Mouse (Mus musculus) kidney, embryonic 14.5 days (tissue): Measurements from ENCODE around the gene Cyb5r4. TPM values are rescaled to one million over a fixed set of nuclear protein-coding genes. Genes with fewer than 3 reads are reported as not detected.

Experiments
- ATAC-seq: fragments of 200-750 bp; cut with Nextera tagmentation; 2 replicates; pipeline ENCODE4 v1.8.0; 2017; ENCODE audit warnings: moderate number of reproducible peaks, mild to moderate bottlenecking, moderate TSS enrichment, moderate library complexity; ENCODE audit not compliant: low FRiP score, low TSS enrichment
- H3K27ac ChIP-seq: fragments of 300-500 bp; sonication (generic); 2 replicates; pipeline ENCODE4 v1.5.1; 2014; ENCODE audit warnings: low read depth, mild to moderate bottlenecking, low read length, moderate library complexity, mixed read lengths
- H3K27me3 ChIP-seq: fragments of 300-500 bp; sonication (generic); 2 replicates; pipeline ENCODE4 v1.6.1; 2014; ENCODE audit warnings: mild to moderate bottlenecking, low read length; ENCODE audit not compliant: control insufficient read depth, insufficient read depth
- H3K36me3 ChIP-seq: fragments of 300-500 bp; sonication (generic); 2 replicates; pipeline ENCODE4 v1.6.1; 2014; ENCODE audit warnings: low read length, mixed read lengths; ENCODE audit not compliant: control insufficient read depth, insufficient read depth
- H3K4me1 ChIP-seq: fragments of 300-500 bp; sonication (generic); 2 replicates; pipeline ENCODE4 v1.6.1; 2014; ENCODE audit warnings: low read length, mixed read lengths; ENCODE audit not compliant: control insufficient read depth, insufficient read depth
- H3K4me2 ChIP-seq: fragments of 300-500 bp; sonication (generic); replicated peaks from 2 replicates; pipeline ENCODE4 v1.6.1; 2014; ENCODE audit warnings: low read depth, mild to moderate bottlenecking, low read length
- H3K4me3 ChIP-seq: fragments of 300-500 bp; sonication (generic); 2 replicates; pipeline ENCODE4 v1.5.1; 2014; ENCODE audit warnings: mild to moderate bottlenecking, low read length
- H3K9ac ChIP-seq: fragments of 300-500 bp; sonication (generic); 2 replicates; pipeline ENCODE4 v1.6.1; 2014; ENCODE audit warnings: low read depth, mild to moderate bottlenecking, low read length, moderate library complexity
- H3K9me3 ChIP-seq: fragments of 300-500 bp; sonication (generic); 2 replicates; pipeline ENCODE4 v1.6.1; 2016; ENCODE audit warnings: low read length; ENCODE audit not compliant: control insufficient read depth
- WGBS: fragments of 180-500 bp; shearing (Covaris S2); extraction: QIAGEN DNeasy Blood & Tissue Kit; methylation state at CpG from one replicate; pipeline ENCODE4 v1.1.7; 2014; 5-methylcytosine and 5-hydroxymethylcytosine counted together
- polyA plus RNA-seq: library from polyadenylated mRNA; unstranded; fragments of >200 nt; fragmentation: Nextera tagmentation; extraction: Ambion mirVana; gene quantifications from 2 replicates; pipeline ENCODE4 v1.2.1, GENCODE M21; 2014

The Cyb5r4 gene
- polyA plus RNA-seq, 1 experiment from 2014 or later, result 70.3 TPM

GRCm38 (mm10) chr9:86985105-86985504 lies 36.7 kb upstream of the Cyb5r4 start:
- Histone ChIP-seq H3K36me3 (no peaks in the 10 kb centered on the region), H3K9me3 (no peaks in the 10 kb centered on the region), H3K27ac (no peak overlapping the region), H3K9ac (no peak overlapping the region), H3K27me3 (no peaks in the 10 kb centered on the region), H3K4me1 (peaks cover 5% of the 10 kb centered on the region; the same call in 1 of the 2 replicates), H3K4me3 (no peak overlapping the region), H3K4me2 (no peak overlapping the region; the same call in 1 of the 2 replicates)
- peak; percentile 37; the same call in 1 of the 2 replicates for ATAC-seq
- 18% methylated on average over 6 of the region's 6 CpGs for WGBS

- Histone ChIP-seq H3K9me3 (no peaks in the 10 kb centered on the region), H3K4me3 (no peak overlapping the region), H3K27me3 (no peaks in the 10 kb centered on the region), H3K4me2 (no peak overlapping the region), H3K27ac (no peak overlapping the region), H3K9ac (no peak overlapping the region), H3K4me1 (peaks cover 5% of the 10 kb centered on the region; the same call in 1 of the 2 replicates), H3K36me3 (no peaks in the 10 kb centered on the region)
- peak; percentile 85 for ATAC-seq
- 12% methylated on average over 7 of the region's 7 CpGs for WGBS
These were observed 35.0 kb upstream of the Cyb5r4 start for GRCm38 (mm10) chr9:86986703-86987296.

GRCm38 (mm10) chr9:86989822-86990221 lies 32.0 kb upstream of the Cyb5r4 start:
- H3K9ac ChIP-seq, result no peak overlapping the region
- H3K36me3 ChIP-seq, result no peaks in the 10 kb centered on the region
- no peak for ATAC-seq
- H3K4me3 ChIP-seq, result no peak overlapping the region
- no peak overlapping the region for H3K4me2 ChIP-seq
- no peaks in the 10 kb centered on the region for H3K9me3 ChIP-seq
- no peaks in the 10 kb centered on the region for H3K27me3 ChIP-seq
- peaks cover 5% of the 10 kb centered on the region; the same call in 1 of the 2 replicates for H3K4me1 ChIP-seq
- no peak overlapping the region for H3K27ac ChIP-seq

- WGBS, result 75% methylated on average over 8 of the region's 8 CpGs
- H3K4me1 ChIP-seq, result no peaks in the 10 kb centered on the region
- H3K9me3 ChIP-seq, result no peaks in the 10 kb centered on the region
- H3K36me3 ChIP-seq, result no peaks in the 10 kb centered on the region
- no peak overlapping the region for H3K27ac ChIP-seq
- H3K4me3 ChIP-seq, result no peak overlapping the region
- H3K4me2 ChIP-seq, result no peak overlapping the region
- no peaks in the 10 kb centered on the region for H3K27me3 ChIP-seq
- no peak overlapping the region for H3K9ac ChIP-seq
- ATAC-seq, result no peak
These were observed 30.1 kb upstream of the Cyb5r4 start for GRCm38 (mm10) chr9:86991758-86992157.

- WGBS, result 19% methylated on average over 3 of the region's 3 CpGs
- Histone ChIP-seq H3K36me3 (no peaks in the 10 kb centered on the region), H3K4me2 (no peak overlapping the region), H3K9me3 (no peaks in the 10 kb centered on the region), H3K9ac (no peak overlapping the region), H3K27me3 (no peaks in the 10 kb centered on the region), H3K4me3 (no peak overlapping the region), H3K27ac (0 out of 2 replicates have a peak overlapping the region, but pooled peaks have one; percentile 26), H3K4me1 (no peaks in the 10 kb centered on the region)
- peak; percentile 84 for ATAC-seq
These were observed 24.6 kb upstream of the Cyb5r4 start for GRCm38 (mm10) chr9:86997046-86997691.

- no peak overlapping the region for H3K4me3 ChIP-seq
- no peak for ATAC-seq
- no peaks in the 10 kb centered on the region for H3K27me3 ChIP-seq
- H3K27ac ChIP-seq, result no peak overlapping the region
- H3K36me3 ChIP-seq, result no peaks in the 10 kb centered on the region
- H3K9me3 ChIP-seq, result no peaks in the 10 kb centered on the region
- H3K9ac ChIP-seq, result no peak overlapping the region
- no peak overlapping the region for H3K4me2 ChIP-seq
- H3K4me1 ChIP-seq, result no peaks in the 10 kb centered on the region
- 67% methylated on average over 2 of the region's 2 CpGs for WGBS
These were observed 21.7 kb upstream of the Cyb5r4 start for GRCm38 (mm10) chr9:86999956-87000582.

- 73% methylated on average over 6 of the region's 6 CpGs for WGBS
These were observed 16.9 kb upstream of the Cyb5r4 start for GRCm38 (mm10) chr9:87004701-87005434.

GRCm38 (mm10) chr9:87005435-87005779 lies 16.4 kb upstream of the Cyb5r4 start:
- H3K4me3 ChIP-seq, result no peak overlapping the region
- H3K27ac ChIP-seq, result no peak overlapping the region
- WGBS, result 49% methylated on average over 5 of the region's 5 CpGs
- no peak overlapping the region for H3K9ac ChIP-seq
- H3K9me3 ChIP-seq, result no peaks in the 10 kb centered on the region
- H3K36me3 ChIP-seq, result no peaks in the 10 kb centered on the region
- no peaks in the 10 kb centered on the region for H3K4me1 ChIP-seq
- H3K4me2 ChIP-seq, result no peak overlapping the region
- H3K27me3 ChIP-seq, result no peaks in the 10 kb centered on the region
- no peak for ATAC-seq

More at GRCm38 (mm10) chr9:87004701-87005434, 16.9 kb upstream of the Cyb5r4 start:
- no peaks in the 10 kb centered on the region for H3K27me3 ChIP-seq
- no peak overlapping the region for H3K4me3 ChIP-seq
- no peak for ATAC-seq
- H3K4me1 ChIP-seq, result no peaks in the 10 kb centered on the region
- H3K4me2 ChIP-seq, result no peak overlapping the region
- H3K9ac ChIP-seq, result no peak overlapping the region
- H3K27ac ChIP-seq, result no peak overlapping the region
- H3K9me3 ChIP-seq, result no peaks in the 10 kb centered on the region
- H3K36me3 ChIP-seq, result no peaks in the 10 kb centered on the region
